Mouse (Mus musculus): ENCODE data around the gene Etv2. TPM values are rescaled to one million over a fixed set of nuclear protein-coding genes. Genes with fewer than 3 reads are reported as not detected.

Etv2 gene
- not detected for polyA plus RNA-seq (2012; fragmentation: generic; extraction: Trizol)

GRCm38 (mm10) chr7:30635752-30636151, at the start of gene Etv2:
Gene Etv2 (minus strand): TSS chr7:30635852.
- Histone ChIP-seq H3ac (ENCODE audit: control insufficient read depth, insufficient read length) (no peak within 1 kb of the TSS), H3K27me3 (ENCODE audit: control insufficient read depth, insufficient read depth, insufficient read length) (peaks cover 52% of the 10 kb centered on the region), H3K4me2 (ENCODE audit: low read depth) (no peak within 1 kb of the TSS), H3K36me3 (ENCODE audit: control insufficient read depth, insufficient read depth) (peaks cover 3% of the 10 kb centered on the region), H3K79me2 (ENCODE audit: control insufficient read depth, insufficient read depth) (no peaks in the 10 kb centered on the region), H3K4me3 (no peak within 1 kb of the TSS)
- TF ChIP-seq CEBPB (IDR thresholded peaks at IDR 0.05; ENCODE audit: insufficient read depth, poor library complexity, severe bottlenecking) (no peak), SRF (IDR thresholded peaks at IDR 0.05; ENCODE audit: control insufficient read depth, insufficient read length, low read depth) (no peak), MAX (IDR thresholded peaks at IDR 0.05; ENCODE audit: low read depth) (no peak), MYOG (IDR thresholded peaks at IDR 0.05; ENCODE audit: control insufficient read depth in 1 of 3, insufficient read depth in 1 of 3, insufficient read length in 2 of 3, low read depth in 2 of 3) (no peak)

GRCm38 (mm10) chr7:30683425-30683824, 47.8 kb upstream of the Etv2 start:
- H3K4me2 ChIP-seq (ENCODE audit: low read depth) = no peak overlapping the region
- TF ChIP-seq USF1 (IDR thresholded peaks at IDR 0.05; ENCODE audit: low read depth) (no peak), REST (IDR thresholded peaks at IDR 0.05; ENCODE audit: insufficient read depth, insufficient read length) (no peak), POLR2A (IDR thresholded peaks at IDR 0.05; ENCODE audit: insufficient read length, low read depth) (no peak)
- no peaks in the 10 kb centered on the region for H3K36me3 ChIP-seq (ENCODE audit: control insufficient read depth, insufficient read depth)
- H3K27me3 ChIP-seq (ENCODE audit: control insufficient read depth, insufficient read depth, insufficient read length) = peaks cover 23% of the 10 kb centered on the region
- H3K4me3 ChIP-seq = no peak overlapping the region
- H3ac ChIP-seq (ENCODE audit: control insufficient read depth, insufficient read length) = no peak overlapping the region
- H3K79me2 ChIP-seq (ENCODE audit: control insufficient read depth, insufficient read depth) = no peaks in the 10 kb centered on the region

GRCm38 (mm10) chr7:30681897-30682296, 46.2 kb upstream of the Etv2 start:
- TF ChIP-seq USF1 (IDR thresholded peaks at IDR 0.05; ENCODE audit: low read depth) (no peak), E2F4 (IDR thresholded peaks at IDR 0.05; ENCODE audit: insufficient read depth) (no peak), MYOG (IDR thresholded peaks at IDR 0.05; ENCODE audit: control insufficient read depth in 1 of 3, insufficient read depth in 1 of 3, insufficient read length in 2 of 3, low read depth in 2 of 3) (no peak), TCF12 (IDR thresholded peaks at IDR 0.05; ENCODE audit: insufficient read depth, poor library complexity, severe bottlenecking) (no peak), REST (IDR thresholded peaks at IDR 0.05; ENCODE audit: insufficient read depth, insufficient read length) (no peak), MYOD1 (IDR thresholded peaks at IDR 0.05; ENCODE audit: control insufficient read depth in 1 of 3, insufficient read length in 2 of 3, low read depth in 2 of 3) (no peak), TCF3 (IDR thresholded peaks at IDR 0.05; ENCODE audit: insufficient read length, low read depth) (no peak), CEBPB (IDR thresholded peaks at IDR 0.05; ENCODE audit: insufficient read depth, poor library complexity, severe bottlenecking) (no peak), POLR2AphosphoS2 (IDR thresholded peaks at IDR 0.05; ENCODE audit: insufficient read length, low read depth) (no peak), SRF (IDR thresholded peaks at IDR 0.05; ENCODE audit: control insufficient read depth, insufficient read length, low read depth) (no peak), MAX (IDR thresholded peaks at IDR 0.05; ENCODE audit: low read depth) (no peak), POLR2A (IDR thresholded peaks at IDR 0.05; ENCODE audit: insufficient read length, low read depth) (no peak)
- Histone ChIP-seq H3K36me3 (ENCODE audit: control insufficient read depth, insufficient read depth) (no peaks in the 10 kb centered on the region), H3K4me2 (ENCODE audit: low read depth) (no peak overlapping the region), H3K79me2 (ENCODE audit: control insufficient read depth, insufficient read depth) (no peaks in the 10 kb centered on the region), H3K27me3 (ENCODE audit: control insufficient read depth, insufficient read depth, insufficient read length) (peaks cover 22% of the 10 kb centered on the region), H3K4me3 (no peak overlapping the region), H3ac (ENCODE audit: control insufficient read depth, insufficient read length) (no peak overlapping the region)

- Histone ChIP-seq H3K79me2 (ENCODE audit: control insufficient read depth, insufficient read depth) (no peaks in the 10 kb centered on the region), H3K27me3 (ENCODE audit: control insufficient read depth, insufficient read depth, insufficient read length) (peaks cover 35% of the 10 kb centered on the region), H3K36me3 (ENCODE audit: control insufficient read depth, insufficient read depth) (no peaks in the 10 kb centered on the region), H3K4me3 (no peak overlapping the region), H3ac (ENCODE audit: control insufficient read depth, insufficient read length) (no peak overlapping the region), H3K4me2 (ENCODE audit: low read depth) (no peak overlapping the region)
- no peak for TF ChIP-seq SRF (IDR thresholded peaks at IDR 0.05; ENCODE audit: control insufficient read depth, insufficient read length, low read depth)
- TF ChIP-seq TCF12 (IDR thresholded peaks at IDR 0.05; ENCODE audit: insufficient read depth, poor library complexity, severe bottlenecking) = no peak
- no peak for TF ChIP-seq POLR2AphosphoS2 (IDR thresholded peaks at IDR 0.05; ENCODE audit: insufficient read length, low read depth)
- TF ChIP-seq POLR2A (IDR thresholded peaks at IDR 0.05; ENCODE audit: insufficient read length, low read depth) = no peak
- TF ChIP-seq MAX (IDR thresholded peaks at IDR 0.05; ENCODE audit: low read depth) = no peak
- TF ChIP-seq REST (IDR thresholded peaks at IDR 0.05; ENCODE audit: insufficient read depth, insufficient read length) = no peak
- no peak for TF ChIP-seq E2F4 (IDR thresholded peaks at IDR 0.05; ENCODE audit: insufficient read depth)
- no peak for TF ChIP-seq MYOG (IDR thresholded peaks at IDR 0.05; ENCODE audit: control insufficient read depth in 1 of 3, insufficient read depth in 1 of 3, insufficient read length in 2 of 3, low read depth in 2 of 3)
- no peak for TF ChIP-seq USF1 (IDR thresholded peaks at IDR 0.05; ENCODE audit: low read depth)
- no peak for TF ChIP-seq CEBPB (IDR thresholded peaks at IDR 0.05; ENCODE audit: insufficient read depth, poor library complexity, severe bottlenecking)
- no peak for TF ChIP-seq TCF3 (IDR thresholded peaks at IDR 0.05; ENCODE audit: insufficient read length, low read depth)
- TF ChIP-seq MYOD1 (IDR thresholded peaks at IDR 0.05; ENCODE audit: control insufficient read depth in 1 of 3, insufficient read length in 2 of 3, low read depth in 2 of 3) = no peak
Observed at GRCm38 (mm10) chr7:30678263-30678975, 42.8 kb upstream of the Etv2 start.

GRCm38 (mm10) chr7:30671480-30671879, 35.8 kb upstream of the Etv2 start, which contains the start of gene Pmis2:
Gene Pmis2 (minus strand): TSS chr7:30671605.
- no peak for TF ChIP-seq POLR2A (IDR thresholded peaks at IDR 0.05; ENCODE audit: insufficient read length, low read depth)
- no peak for TF ChIP-seq TCF12 (IDR thresholded peaks at IDR 0.05; ENCODE audit: insufficient read depth, poor library complexity, severe bottlenecking)
- TF ChIP-seq CEBPB (IDR thresholded peaks at IDR 0.05; ENCODE audit: insufficient read depth, poor library complexity, severe bottlenecking) = no peak
- no peak for TF ChIP-seq TCF3 (IDR thresholded peaks at IDR 0.05; ENCODE audit: insufficient read length, low read depth)
- TF ChIP-seq SRF (IDR thresholded peaks at IDR 0.05; ENCODE audit: control insufficient read depth, insufficient read length, low read depth) = no peak
- no peak for TF ChIP-seq MYOD1 (IDR thresholded peaks at IDR 0.05; ENCODE audit: control insufficient read depth in 1 of 3, insufficient read length in 2 of 3, low read depth in 2 of 3)
- TF ChIP-seq USF1 (IDR thresholded peaks at IDR 0.05; ENCODE audit: low read depth) = no peak
- H3K27me3 ChIP-seq (ENCODE audit: control insufficient read depth, insufficient read depth, insufficient read length) = peaks cover 20% of the 10 kb centered on the region
- no peak within 1 kb of the TSS for H3K4me2 ChIP-seq (ENCODE audit: low read depth)
- H3K79me2 ChIP-seq (ENCODE audit: control insufficient read depth, insufficient read depth) = no peaks in the 10 kb centered on the region
- H3K4me3 ChIP-seq = no peak within 1 kb of the TSS
- H3K36me3 ChIP-seq (ENCODE audit: control insufficient read depth, insufficient read depth) = no peaks in the 10 kb centered on the region
- no peak within 1 kb of the TSS for H3ac ChIP-seq (ENCODE audit: control insufficient read depth, insufficient read length)
